Mouse (Mus musculus): ENCODE data around the gene Fcgr4. TPM values are rescaled to one million over a fixed set of nuclear protein-coding genes. Genes with fewer than 3 reads are reported as not detected.

Fcgr4 gene
- total and polyA plus RNA-seq, 3 experiments: not detected

GRCm38 (mm10) chr1:171006335-171006734, 12.4 kb upstream of the Fcgr4 start:
- TF ChIP-seq POLR2A (IDR thresholded peaks at IDR 0.05; ENCODE audit: control insufficient read depth in 1 of 2, insufficient read depth in 1 of 2, low read depth in 1 of 2, low read length in 2 of 2, poor library complexity in 1 of 2) (no peak), EP300 (IDR thresholded peaks at IDR 0.05; ENCODE audit: low read depth in 1 of 2, low read length in 2 of 2) (no peak), CHD2 (IDR thresholded peaks at IDR 0.05; ENCODE audit: low read length) (no peak), ZC3H11A (IDR thresholded peaks at IDR 0.05; ENCODE audit: low read depth, low read length) (no peak), RCOR1 (IDR thresholded peaks at IDR 0.05; ENCODE audit: low read depth, low read length) (no peak), UBTF (IDR thresholded peaks at IDR 0.05; ENCODE audit: borderline replicate concordance, insufficient read depth, low read depth, low read length) (no peak), E2F4 (IDR thresholded peaks at IDR 0.05; ENCODE audit: borderline replicate concordance, low read depth, low read length) (no peak), ZNF384 (IDR thresholded peaks at IDR 0.05; ENCODE audit: low read depth, low read length) (no peak), SMC3 (IDR thresholded peaks at IDR 0.05; ENCODE audit: low read depth, low read length) (no peak), MAFK (IDR thresholded peaks at IDR 0.05; ENCODE audit: borderline replicate concordance, low read depth, low read length) (no peak), TAL1 (IDR thresholded peaks at IDR 0.05; ENCODE audit: low read length) (no peak)
- Histone ChIP-seq H3K9ac (ENCODE audit: control insufficient read depth, low read depth, low read length, poor library complexity, severe bottlenecking) (no peak overlapping the region), H3K9me3 (replicated peaks; ENCODE audit: insufficient read depth, low read length) (no peaks in the 10 kb centered on the region), H3K36me3 (ENCODE audit: control insufficient read depth in 1 of 2, insufficient read depth in 2 of 2, low read length in 2 of 2) (no peaks in the 10 kb centered on the region), H3K27ac (ENCODE audit: control insufficient read depth, low read depth, low read length) (no peak overlapping the region), H3K4me3 (ENCODE audit: control insufficient read depth in 1 of 2, insufficient read depth in 1 of 2, low read depth in 2 of 2, low read length in 2 of 2) (no peak overlapping the region), H3K27me3 (ENCODE audit: control insufficient read depth in 1 of 2, insufficient read depth in 2 of 2, low read length in 2 of 2) (no peaks in the 10 kb centered on the region), H3K4me1 (ENCODE audit: control insufficient read depth in 1 of 2, insufficient read depth in 2 of 2, low read length in 2 of 2) (no peaks in the 10 kb centered on the region), H3K79me2 (ENCODE audit: control insufficient read depth, insufficient read depth, low read length, poor library complexity) (no peaks in the 10 kb centered on the region)
- no peak for DNase-seq (ENCODE audit: low read depth, low spot score)

- no peaks in the 10 kb centered on the region for H3K27me3 ChIP-seq (ENCODE audit: control insufficient read depth in 1 of 2, insufficient read depth in 2 of 2, low read length in 2 of 2)
- H3K36me3 ChIP-seq (ENCODE audit: control insufficient read depth in 1 of 2, insufficient read depth in 2 of 2, low read length in 2 of 2): no peaks in the 10 kb centered on the region
- DNase-seq (ENCODE audit: low read depth, low spot score): peak; percentile 57
- H3K9ac ChIP-seq (ENCODE audit: control insufficient read depth, low read depth, low read length, poor library complexity, severe bottlenecking): no peak overlapping the region
- no peak overlapping the region for H3K27ac ChIP-seq (ENCODE audit: control insufficient read depth, low read depth, low read length)
- no peak overlapping the region for H3K4me3 ChIP-seq (ENCODE audit: control insufficient read depth in 1 of 2, insufficient read depth in 1 of 2, low read depth in 2 of 2, low read length in 2 of 2)
- no peak for TF ChIP-seq ZC3H11A (IDR thresholded peaks at IDR 0.05; ENCODE audit: low read depth, low read length)
- TF ChIP-seq MAX (IDR thresholded peaks at IDR 0.05; ENCODE audit: low read length): no peak
- TF ChIP-seq JUND (IDR thresholded peaks at IDR 0.05; ENCODE audit: low read depth, low read length): no peak
- TF ChIP-seq CTCF (IDR thresholded peaks at IDR 0.05 in 2 of 3, conservative IDR thresholded peaks at IDR 0.05 in 1 of 3; ENCODE audit: control insufficient read depth in 1 of 3, insufficient read depth in 1 of 3, low read depth in 2 of 3, low read length in 3 of 3, poor library complexity in 1 of 3, severe bottlenecking in 1 of 3): peak; percentile 44 to 62 (median 51)
- TF ChIP-seq RAD21 (IDR thresholded peaks at IDR 0.05; ENCODE audit: low read depth, low read length): peak; percentile 36
- TF ChIP-seq MXI1 (IDR thresholded peaks at IDR 0.05; ENCODE audit: low read depth, low read length): no peak
- TF ChIP-seq ZKSCAN1 (IDR thresholded peaks at IDR 0.05; ENCODE audit: low read depth, low read length): no peak
- TF ChIP-seq MYC (IDR thresholded peaks at IDR 0.05; ENCODE audit: low read depth, low read length): 0 out of 2 replicates have a peak, but pooled peaks have one; percentile 39
- no peak for TF ChIP-seq RCOR1 (IDR thresholded peaks at IDR 0.05; ENCODE audit: low read depth, low read length)
- TF ChIP-seq CHD2 (IDR thresholded peaks at IDR 0.05; ENCODE audit: low read length): no peak
- no peaks in the 10 kb centered on the region for H3K4me1 ChIP-seq (ENCODE audit: control insufficient read depth in 1 of 2, insufficient read depth in 2 of 2, low read length in 2 of 2)
- H3K9me3 ChIP-seq (replicated peaks; ENCODE audit: insufficient read depth, low read length): no peaks in the 10 kb centered on the region
- no peaks in the 10 kb centered on the region for H3K79me2 ChIP-seq (ENCODE audit: control insufficient read depth, insufficient read depth, low read length, poor library complexity)
These were observed 11.8 kb upstream of the Fcgr4 start for GRCm38 (mm10) chr1:171006905-171007304.

All from MEL (cell line).